Mouse (Mus musculus) lung, embryonic 14.5 days (tissue): ENCODE data around the gene Scaf8. TPM values are rescaled to one million over a fixed set of nuclear protein-coding genes. Genes with fewer than 3 reads are reported as not detected.

ENCODE experiments used
- ATAC-seq: fragments of 200-750 bp; cut with Nextera tagmentation; 2 replicates; pipeline ENCODE4 v1.8.0; 2017; ENCODE audit warnings: mild to moderate bottlenecking, moderate TSS enrichment, moderate library complexity; ENCODE audit not compliant: insufficient read depth
- DNase-seq: peaks from one replicate; pipeline ENCODE4 v3.0.0-alpha.2; 2015
- H3K27ac ChIP-seq: fragments of 300-500 bp; sonication (generic); 2 replicates; pipeline ENCODE4 v1.5.1; 2014; ENCODE audit warnings: low read depth, mild to moderate bottlenecking, moderate library complexity
- H3K27me3 ChIP-seq: fragments of 300-500 bp; sonication (generic); 2 replicates; pipeline ENCODE4 v1.6.1; 2014; ENCODE audit warnings: low read length, control low read depth; ENCODE audit not compliant: insufficient read depth
- H3K36me3 ChIP-seq: fragments of 300-500 bp; sonication (generic); 2 replicates; pipeline ENCODE4 v1.6.1; 2014; ENCODE audit warnings: control low read depth; ENCODE audit not compliant: insufficient read depth
- H3K4me1 ChIP-seq: fragments of 300-500 bp; sonication (generic); 2 replicates; pipeline ENCODE4 v1.6.1; 2014; ENCODE audit warnings: antibody characterized with exemption, control low read depth; ENCODE audit not compliant: insufficient read depth
- H3K4me2 ChIP-seq: fragments of 300-500 bp; sonication (generic); 2 replicates; pipeline ENCODE4 v1.6.1; 2014; ENCODE audit warnings: mild to moderate bottlenecking
- H3K4me3 ChIP-seq: fragments of 300-500 bp; sonication (generic); 2 replicates; pipeline ENCODE4 v1.5.1; 2014; ENCODE audit warnings: low read depth, low read length
- H3K9ac ChIP-seq: fragments of 300-500 bp; sonication (generic); 2 replicates; pipeline ENCODE4 v1.6.1; 2014
- H3K9me3 ChIP-seq: fragments of 300-500 bp; sonication (generic); 2 replicates; pipeline ENCODE4 v1.6.1; 2016; ENCODE audit warnings: low read depth, low read length, control low read depth
- CTCF ChIP-seq: IDR thresholded peaks from 2 replicates; pipeline ENCODE4 v1.5.1; 2016; ENCODE audit warnings: antibody characterized with exemption, low read depth
- WGBS: fragments of 180-500 bp; shearing (Covaris S2); extraction: QIAGEN DNeasy Blood & Tissue Kit; methylation state at CpG from one replicate; pipeline ENCODE4 v1.1.7; 2014; 5-methylcytosine and 5-hydroxymethylcytosine counted together
- polyA plus RNA-seq: library from polyadenylated mRNA; unstranded; fragments of >200 nt; fragmentation: Nextera tagmentation; extraction: Ambion mirVana; gene quantifications from 2 replicates; pipeline ENCODE4 v1.2.1, GENCODE M21; 2014

Scaf8 gene
- polyA plus RNA-seq, 1 experiment from 2014 or later, result 30.2 TPM

GRCm38 (mm10) chr17:3212886-3213285 lies 98.1 kb downstream of the Scaf8 start:
- Histone ChIP-seq H3K9ac (no peak overlapping the region), H3K4me2 (no peak overlapping the region), H3K27me3 (no peaks in the 10 kb centered on the region), H3K4me1 (no peaks in the 10 kb centered on the region), H3K9me3 (no peaks in the 10 kb centered on the region), H3K27ac (no peak overlapping the region), H3K36me3 (peaks cover 47% of the 10 kb centered on the region), H3K4me3 (no peak overlapping the region)
- no peak for TF ChIP-seq CTCF
- WGBS, result 93% methylated on average over 10 of the region's 10 CpGs
- ATAC-seq, result no peak
- no peak for DNase-seq

GRCm38 (mm10) chr17:3214852-3215251 lies 100.1 kb downstream of the Scaf8 start:
- no peak for TF ChIP-seq CTCF
- Histone ChIP-seq H3K4me3 (no peak overlapping the region), H3K27ac (no peak overlapping the region), H3K27me3 (no peaks in the 10 kb centered on the region), H3K9ac (no peak overlapping the region), H3K4me1 (no peaks in the 10 kb centered on the region), H3K4me2 (no peak overlapping the region), H3K9me3 (no peaks in the 10 kb centered on the region), H3K36me3 (peaks cover 41% of the 10 kb centered on the region)
- WGBS, result 92% methylated on average over 2 of the region's 2 CpGs
- ATAC-seq, result no peak
- DNase-seq, result no peak

DNA sequence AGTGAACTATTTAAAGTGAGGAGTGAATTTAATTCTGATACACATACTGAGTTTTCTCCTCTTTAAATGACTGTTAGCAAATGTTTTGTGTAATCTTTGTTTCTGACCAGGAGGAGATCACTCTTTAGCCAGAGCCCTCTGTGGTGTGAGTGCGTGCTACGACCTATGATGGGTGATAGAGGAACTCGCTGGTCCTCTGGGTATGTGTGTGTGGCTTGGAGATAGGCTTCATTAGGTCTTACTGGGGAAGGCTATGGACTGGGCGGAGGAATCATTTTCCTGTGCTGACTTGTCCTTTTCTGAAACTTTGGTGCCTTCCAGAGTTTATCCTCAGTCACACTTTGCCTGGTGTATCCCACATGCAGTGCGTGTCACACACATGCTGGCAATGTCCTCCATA lies 102.3 kb downstream of the Scaf8 start:
- Histone ChIP-seq H3K4me3 (no peak overlapping the region), H3K9me3 (no peaks in the 10 kb centered on the region), H3K27me3 (no peaks in the 10 kb centered on the region), H3K27ac (no peak overlapping the region), H3K36me3 (peaks cover 41% of the 10 kb centered on the region), H3K4me1 (no peaks in the 10 kb centered on the region), H3K4me2 (no peak overlapping the region), H3K9ac (no peak overlapping the region)
- ATAC-seq (no peak; the same call in 1 of the 2 replicates), DNase-seq (no peak)
- no peak for TF ChIP-seq CTCF
- WGBS, result 84% methylated on average over 5 of the region's 5 CpGs

- no peak for TF ChIP-seq CTCF
- H3K4me2 ChIP-seq, result no peak overlapping the region
- no peaks in the 10 kb centered on the region for H3K9me3 ChIP-seq
- H3K4me1 ChIP-seq, result no peaks in the 10 kb centered on the region
- WGBS, result 46% methylated on average over 7 of the region's 7 CpGs
- no peak overlapping the region for H3K4me3 ChIP-seq
- no peak overlapping the region for H3K9ac ChIP-seq
- no peak for ATAC-seq
- peak; percentile 32 for DNase-seq
- no peaks in the 10 kb centered on the region for H3K27me3 ChIP-seq
- peaks cover 31% of the 10 kb centered on the region for H3K36me3 ChIP-seq
- 0 out of 2 replicates have a peak overlapping the region, but pooled peaks have one; percentile 1 for H3K27ac ChIP-seq
Measured at GRCm38 (mm10) chr17:3218364-3218763, 103.6 kb downstream of the Scaf8 start.

DNA sequence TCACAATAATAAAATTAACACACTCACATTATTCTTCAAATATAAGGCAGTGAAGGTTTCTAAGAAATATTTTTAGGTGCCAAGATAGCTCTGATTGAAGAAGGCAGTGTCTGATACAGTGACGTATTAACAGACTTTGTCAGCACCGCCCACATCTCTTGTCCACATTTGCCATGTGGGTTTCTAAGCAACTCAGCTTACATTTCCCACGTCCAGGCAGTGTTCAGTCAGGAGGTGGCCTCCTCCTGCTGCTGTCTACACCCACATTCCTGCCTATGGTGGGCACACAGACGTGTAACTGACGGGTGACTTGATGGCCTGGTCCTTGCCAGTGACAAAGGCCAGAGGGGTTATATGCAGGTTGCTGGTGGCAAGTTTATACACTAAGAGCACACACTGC lies 104.1 kb downstream of the Scaf8 start:
- ATAC-seq (no peak; the same call in 1 of the 2 replicates), DNase-seq (no peak)
- Histone ChIP-seq H3K27me3 (no peaks in the 10 kb centered on the region), H3K4me2 (no peak overlapping the region), H3K36me3 (peaks cover 25% of the 10 kb centered on the region), H3K27ac (no peak overlapping the region), H3K4me1 (no peaks in the 10 kb centered on the region), H3K4me3 (no peak overlapping the region), H3K9ac (no peak overlapping the region), H3K9me3 (no peaks in the 10 kb centered on the region)
- no peak for TF ChIP-seq CTCF
- 62% methylated on average over 5 of the region's 5 CpGs for WGBS

DNA sequence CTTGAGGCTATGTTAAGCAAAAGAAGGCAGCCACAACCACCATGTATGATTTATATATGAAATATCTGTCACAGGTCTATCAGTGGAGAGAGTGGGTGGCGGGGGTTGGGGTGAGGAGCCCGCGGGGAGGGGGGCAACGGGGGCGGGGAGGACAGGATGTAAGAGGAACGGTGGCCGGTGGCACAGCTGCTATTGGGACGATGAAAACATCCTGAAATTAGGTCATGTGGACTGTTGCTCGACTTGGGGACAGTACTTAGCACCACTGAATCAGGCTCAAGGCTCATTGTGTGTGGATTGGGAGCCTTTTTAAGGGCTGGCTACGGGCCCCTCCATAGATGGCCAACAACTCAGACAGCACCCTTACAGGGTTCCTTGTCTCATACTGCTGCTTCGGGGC lies 105.4 kb downstream of the Scaf8 start:
- no peak overlapping the region for H3K4me3 ChIP-seq
- DNase-seq, result no peak
- no peaks in the 10 kb centered on the region for H3K4me1 ChIP-seq
- TF ChIP-seq CTCF, result no peak
- no peak overlapping the region for H3K27ac ChIP-seq
- H3K27me3 ChIP-seq, result no peaks in the 10 kb centered on the region
- no peak overlapping the region for H3K9ac ChIP-seq
- H3K36me3 ChIP-seq, result peaks cover 20% of the 10 kb centered on the region; the same call in 1 of the 2 replicates
- no peak overlapping the region for H3K4me2 ChIP-seq
- 52% methylated on average over 11 of the region's 11 CpGs for WGBS
- ATAC-seq, result no peak
- H3K9me3 ChIP-seq, result no peaks in the 10 kb centered on the region

GRCm38 (mm10) chr17:3223071-3223470 lies 108.3 kb downstream of the Scaf8 start:
- ATAC-seq, result no peak
- Histone ChIP-seq H3K4me1 (no peaks in the 10 kb centered on the region), H3K4me3 (no peak overlapping the region), H3K4me2 (no peak overlapping the region), H3K27me3 (no peaks in the 10 kb centered on the region), H3K27ac (no peak overlapping the region), H3K9ac (no peak overlapping the region), H3K36me3 (0 out of 2 replicates have a peak, but pooled peaks cover 2% of the 10 kb centered on the region), H3K9me3 (no peaks in the 10 kb centered on the region)
- DNase-seq, result no peak
- no peak for TF ChIP-seq CTCF
- WGBS, result 47% methylated on average over 2 of the region's 2 CpGs

DNA sequence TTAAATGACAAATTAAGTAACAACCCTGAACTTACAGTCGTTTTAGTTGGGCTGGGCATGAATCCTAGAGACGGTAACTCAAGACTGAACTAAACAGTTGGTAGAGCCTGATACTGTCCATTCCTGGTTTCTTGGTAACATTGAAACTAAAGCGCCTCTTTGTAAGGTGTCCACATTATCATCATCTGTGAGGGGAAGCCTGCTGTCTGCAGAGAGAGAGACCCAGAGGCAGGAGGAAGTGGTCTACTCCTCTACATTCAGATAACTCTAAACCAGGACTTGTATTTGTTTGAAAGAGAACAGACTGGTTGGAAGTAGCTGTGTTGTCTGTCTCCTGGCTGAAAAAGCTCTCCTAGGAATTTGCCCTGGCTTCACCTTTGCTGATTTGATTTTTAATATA lies 108.9 kb downstream of the Scaf8 start:
- ATAC-seq, result no peak
- Histone ChIP-seq H3K27me3 (no peaks in the 10 kb centered on the region), H3K27ac (no peak overlapping the region), H3K4me3 (no peak overlapping the region), H3K9me3 (no peaks in the 10 kb centered on the region), H3K9ac (no peak overlapping the region), H3K4me1 (no peaks in the 10 kb centered on the region), H3K4me2 (no peak overlapping the region), H3K36me3 (0 out of 2 replicates have a peak, but pooled peaks cover 2% of the 10 kb centered on the region)
- no peak for DNase-seq
- TF ChIP-seq CTCF, result no peak
- WGBS, result 66% methylated on average over 3 of the region's 3 CpGs
